In genomic region chr4:87707386-87707785, GRCm38 (mm10) we compare ENCODE assay signal across 22 mouse cellular contexts.
DNase-seq lines count a peak whose midpoint lies in the region; ATAC-seq and TF ChIP-seq lines count a peak whose summit lies in the region.
"Had no signal": no experiment of that assay in that cellular context is flagged by ENCODE, and none has a peak within 500 bp of the region (broad histone marks: within the 10 kb centered on the region; RNA-seq: fewer than 3 reads in every experiment).

No protein-coding gene starts in this region.

- ATAC-seq in midbrain, postnatal 0 days (ENCODE audit: low FRiP score): no peak
- ATAC-seq: forebrain, embryonic 14.5 days; forebrain, embryonic 16.5 days had no signal

- peaks cover 4% of the 10 kb centered on the region; the same call in 1 of the 2 replicates for H3K9me3 ChIP-seq in midbrain, embryonic 10.5 days (replicated peaks)
- no peaks in the 10 kb centered on the region for H3K9me3 ChIP-seq in midbrain, postnatal 0 days (ENCODE audit: low read length)
- no peaks in the 10 kb centered on the region for H3K9me3 ChIP-seq in ES-E14 (ENCODE audit: control insufficient read depth, insufficient read depth, low read depth, low read length)
- H3K9me3 ChIP-seq: embryonic facial prominence, embryonic 15.5 days; forebrain, embryonic 10.5 days had no signal

- no peak for DNase-seq in midbrain, embryonic 10.5 days (ENCODE audit: low spot score)
- no peak for DNase-seq in midbrain, postnatal 0 days (ENCODE audit: low spot score)
- peak; percentile 39 for DNase-seq in ES-E14 (ENCODE audit: low read depth, low spot score)
- peak; percentile 83 for DNase-seq in ZHBTc4 (ENCODE audit: low read depth, low spot score)
- no peak for DNase-seq in urinary bladder, adult 18-20 months (ENCODE audit: low spot score in 2 of 2)
- DNase-seq in cerebellum, adult 18-20 months: no peak
- DNase-seq: adrenal gland, adult 2 months; adrenal gland, postnatal 10 days; adrenal gland, postnatal 25 days; cerebellum, adult 11 months; cerebellum, adult 2 months; cerebellum, adult 9-10 months; cerebellum, postnatal 10 days; cerebellum, postnatal 25 days; embryo, embryonic 11 days had no signal

- no peak overlapping the region for H3K4me2 ChIP-seq in midbrain, postnatal 0 days (ENCODE audit: low read depth, low read length, poor library complexity, severe bottlenecking)
- H3K4me2 ChIP-seq: embryonic facial prominence, embryonic 13.5 days; embryonic facial prominence, embryonic 15.5 days; forebrain, embryonic 12.5 days had no signal

- in situ Hi-C loops in ES-E14 (cut with MboI; ENCODE audit: low sequenced_read_pairs in 2 of 2, unreplicated experiment in 2 of 2): no loop called here

- WGBS in midbrain, embryonic 10.5 days: 37% methylated on average over 2 of the region's 2 CpGs
- 67% methylated on average over 2 of the region's 2 CpGs for WGBS in midbrain, postnatal 0 days

- peaks cover 15% of the 10 kb centered on the region for H3K27me3 ChIP-seq in midbrain, embryonic 10.5 days (ENCODE audit: low read depth, poor library complexity, severe bottlenecking)
- no peaks in the 10 kb centered on the region for H3K27me3 ChIP-seq in midbrain, postnatal 0 days (ENCODE audit: insufficient read depth, low read length)
- H3K27me3 ChIP-seq: embryonic facial prominence, embryonic 13.5 days; embryonic facial prominence, embryonic 15.5 days; forebrain, embryonic 12.5 days had no signal

- no peak overlapping the region for H3K4me3 ChIP-seq in midbrain, embryonic 10.5 days
- no peak overlapping the region for H3K4me3 ChIP-seq in midbrain, postnatal 0 days (ENCODE audit: low read depth, low read length)
- H3K4me3 ChIP-seq in ES-E14 (ENCODE audit: insufficient read depth in 1 of 2, low read depth in 1 of 2, low read length in 2 of 2, poor library complexity in 1 of 2, severe bottlenecking in 1 of 2): no peak overlapping the region
- H3K4me3 ChIP-seq: embryonic facial prominence, embryonic 13.5 days; embryonic facial prominence, embryonic 15.5 days; erythroblast, embryonic 14.5 days; forebrain, embryonic 10.5 days; forebrain, embryonic 12.5 days had no signal

- H3K4me1 ChIP-seq in midbrain, embryonic 10.5 days: peaks cover 20% of the 10 kb centered on the region
- no peaks in the 10 kb centered on the region for H3K4me1 ChIP-seq in midbrain, postnatal 0 days (ENCODE audit: insufficient read depth, low read length)
- peaks cover 0 to 7% of the 10 kb centered on the region in 2 experiments; a peak in 2 of 4 replicates for H3K4me1 ChIP-seq in ES-E14 (ENCODE audit: control insufficient read depth in 2 of 2, insufficient read depth in 2 of 2, low read length in 2 of 2, poor library complexity in 1 of 2)
- H3K4me1 ChIP-seq: embryonic facial prominence, embryonic 15.5 days had no signal

- H3K9ac ChIP-seq in midbrain, postnatal 0 days (replicated peaks; ENCODE audit: low read length, poor library complexity, severe bottlenecking): no peak overlapping the region
- no peak overlapping the region for H3K9ac ChIP-seq in ES-E14 (ENCODE audit: insufficient read depth, low read depth, low read length, poor library complexity, severe bottlenecking)
- H3K9ac ChIP-seq: embryonic facial prominence, embryonic 13.5 days; embryonic facial prominence, embryonic 15.5 days; forebrain, embryonic 12.5 days had no signal

- no peak for TF ChIP-seq CTCF in midbrain, postnatal 0 days (IDR thresholded peaks at IDR 0.05)

- H3K27ac ChIP-seq in midbrain, embryonic 10.5 days (replicated peaks): peak overlapping the region; percentile 38
- no peak overlapping the region for H3K27ac ChIP-seq in midbrain, postnatal 0 days (ENCODE audit: low read depth, low read length)
- no peak overlapping the region for H3K27ac ChIP-seq in ES-E14 (ENCODE audit: insufficient read depth, low read depth, low read length, poor library complexity, severe bottlenecking)
- H3K27ac ChIP-seq: embryonic facial prominence, embryonic 13.5 days; embryonic facial prominence, embryonic 15.5 days; forebrain, embryonic 10.5 days; forebrain, embryonic 12.5 days had no signal

- no peaks in the 10 kb centered on the region for H3K36me3 ChIP-seq in midbrain, embryonic 10.5 days
- H3K36me3 ChIP-seq in midbrain, postnatal 0 days (ENCODE audit: insufficient read depth, low read length): no peaks in the 10 kb centered on the region
- no peaks in the 10 kb centered on the region for H3K36me3 ChIP-seq in ES-E14 (ENCODE audit: control insufficient read depth, insufficient read depth, low read length, poor library complexity, severe bottlenecking)
- H3K36me3 ChIP-seq: embryonic facial prominence, embryonic 13.5 days; embryonic facial prominence, embryonic 15.5 days; forebrain, embryonic 10.5 days; forebrain, embryonic 12.5 days had no signal

TF ChIP-seq in ES-E14, 5 proteins besides CTCF, POLR2A, EP300 and RAD21:
- TF ChIP-seq ZC3H11A (IDR thresholded peaks at IDR 0.05; ENCODE audit: borderline replicate concordance, low read depth, low read length): no peak
- no peak for TF ChIP-seq HCFC1 (IDR thresholded peaks at IDR 0.05; ENCODE audit: borderline replicate concordance, insufficient read depth, low read length)
- no peak for TF ChIP-seq ZNF384 (IDR thresholded peaks at IDR 0.05; ENCODE audit: low read depth, low read length)
- TF ChIP-seq MAFK (IDR thresholded peaks at IDR 0.05; ENCODE audit: insufficient read depth, low read depth, low read length): no peak

Comparison
In these comparisons a context has a peak if more than half of its experiments do, and no peak if none do; other contexts are left out.
1. DNase-seq: peak in ES-E14 (single experiment) and ZHBTc4 (single experiment); none in midbrain, embryonic 10.5 days (single experiment), midbrain, postnatal 0 days (single experiment), urinary bladder, adult 18-20 months (0 of 2) and cerebellum, adult 18-20 months (0 of 2).